Mouse (Mus musculus): ENCODE data around the gene Cmya5.

The Cmya5 gene

GRCm38 (mm10) chr13:92992823-92993222, 151.7 kb downstream of the Cmya5 start:
- DNase-seq (ENCODE audit: low spot score in 2 of 2), result no peak

Data from left cerebral cortex, adult 9 months (tissue).